Mouse (Mus musculus): ENCODE results near the gene Ccdc142. TPM values are rescaled to one million over a fixed set of nuclear protein-coding genes. Genes with fewer than 3 reads are reported as not detected.

Gene Ccdc142
- polyA plus RNA-seq, 2 experiments, result 0.23 to 1.1 TPM

DNA sequence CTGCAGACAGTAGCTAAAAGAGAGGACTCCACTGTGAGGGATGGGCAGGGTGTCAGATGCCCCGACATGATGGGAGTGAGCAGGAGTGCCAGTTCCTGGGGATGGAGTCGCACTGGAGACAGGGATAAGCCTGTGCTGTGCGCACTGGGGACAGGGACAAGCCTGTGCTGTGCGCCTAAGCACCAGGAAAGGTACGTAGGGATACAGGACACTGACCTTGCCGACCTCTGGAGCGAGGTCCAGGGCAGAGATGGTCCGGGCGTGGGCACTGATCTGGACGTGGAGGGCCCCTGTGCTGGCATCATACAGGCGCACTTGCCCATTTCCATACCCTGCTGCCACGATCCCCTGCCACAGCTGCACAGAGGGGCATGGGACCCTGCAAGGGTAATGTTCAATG, 51.6 kb downstream of the Ccdc142 start:
- Histone ChIP-seq H3K27ac (no peak overlapping the region), H3K4me3 (ENCODE audit: insufficient read depth in 1 of 2, low read depth in 2 of 2, low read length in 2 of 2) (no peak overlapping the region), H3K27me3 (ENCODE audit: control insufficient read depth, insufficient read depth, low read length) (peaks cover 14% of the 10 kb centered on the region), H3K9ac (replicated peaks) (no peak overlapping the region), H3K36me3 (replicated peaks; ENCODE audit: control insufficient read depth, insufficient read depth, low read depth) (no peaks in the 10 kb centered on the region), H3K4me1 (replicated peaks; ENCODE audit: control insufficient read depth in 2 of 2, insufficient read depth in 2 of 2, low read length in 1 of 2) (no peaks in the 10 kb centered on the region), H3K9me3 (ENCODE audit: control insufficient read depth, low read length) (no peaks in the 10 kb centered on the region), H3K4me2 (ENCODE audit: low read depth) (no peak overlapping the region)
- DNase-seq (ENCODE audit: low read depth in 3 of 3, low spot score in 3 of 3) (no peak), ATAC-seq (ENCODE audit: insufficient read depth) (no peak)
- 69% methylated on average over 12 of the region's 12 CpGs for WGBS (ENCODE audit: insufficient replicate concordance)
- TF ChIP-seq EP300 (IDR thresholded peaks at IDR 0.05; ENCODE audit: low read depth) (no peak), CTCF (IDR thresholded peaks at IDR 0.05; ENCODE audit: low read depth) (no peak)

DNA sequence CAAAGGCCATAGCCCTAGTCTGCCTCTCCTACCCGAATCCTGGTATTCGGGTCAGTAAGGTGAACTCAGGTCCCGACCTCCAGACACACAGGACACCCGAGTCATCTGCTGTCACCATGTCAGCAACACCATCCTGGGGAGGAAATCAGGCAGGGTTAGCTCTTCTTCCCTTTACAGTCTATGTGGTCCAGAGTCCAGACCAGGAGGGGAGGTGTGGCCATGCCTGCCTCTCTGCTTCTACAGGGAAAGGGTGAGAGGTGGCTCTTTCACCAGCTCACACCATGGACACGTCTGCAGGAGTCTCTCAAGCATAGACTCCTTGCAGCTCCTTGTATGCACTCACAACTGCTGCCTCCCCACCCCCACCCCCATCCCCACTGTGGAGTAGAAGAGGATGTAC, 52.1 kb downstream of the Ccdc142 start:
- Histone ChIP-seq H3K4me1 (replicated peaks; ENCODE audit: control insufficient read depth in 2 of 2, insufficient read depth in 2 of 2, low read length in 1 of 2) (no peaks in the 10 kb centered on the region), H3K9me3 (ENCODE audit: control insufficient read depth, low read length) (no peaks in the 10 kb centered on the region), H3K4me2 (ENCODE audit: low read depth) (no peak overlapping the region), H3K27ac (no peak overlapping the region), H3K27me3 (ENCODE audit: control insufficient read depth, insufficient read depth, low read length) (peaks cover 14% of the 10 kb centered on the region), H3K9ac (replicated peaks) (no peak overlapping the region), H3K4me3 (ENCODE audit: insufficient read depth in 1 of 2, low read depth in 2 of 2, low read length in 2 of 2) (no peak overlapping the region), H3K36me3 (replicated peaks; ENCODE audit: control insufficient read depth, insufficient read depth, low read depth) (no peaks in the 10 kb centered on the region)
- ATAC-seq (ENCODE audit: insufficient read depth), result 0 out of 2 replicates have a peak, but pooled peaks have one; percentile 16
- TF ChIP-seq EP300 (IDR thresholded peaks at IDR 0.05; ENCODE audit: low read depth), result no peak
- no peak for TF ChIP-seq CTCF (IDR thresholded peaks at IDR 0.05; ENCODE audit: low read depth)
- no peak for DNase-seq (ENCODE audit: low read depth in 3 of 3, low spot score in 3 of 3)
- 55% methylated on average over 5 of the region's 5 CpGs for WGBS (ENCODE audit: insufficient replicate concordance)

- Histone ChIP-seq H3K9ac (replicated peaks) (no peak overlapping the region; the same call in 1 of the 2 replicates), H3K9me3 (ENCODE audit: control insufficient read depth, low read length) (no peaks in the 10 kb centered on the region), H3K27me3 (ENCODE audit: control insufficient read depth, insufficient read depth, low read length) (peaks cover 23% of the 10 kb centered on the region), H3K4me1 (replicated peaks; ENCODE audit: control insufficient read depth in 2 of 2, insufficient read depth in 2 of 2, low read length in 1 of 2) (no peaks in the 10 kb centered on the region), H3K4me3 (ENCODE audit: insufficient read depth in 1 of 2, low read depth in 2 of 2, low read length in 2 of 2) (peak overlapping the region; percentile 46 to 53), H3K4me2 (ENCODE audit: low read depth) (peak overlapping the region; percentile 80), H3K27ac (no peak overlapping the region), H3K36me3 (replicated peaks; ENCODE audit: control insufficient read depth, insufficient read depth, low read depth) (no peaks in the 10 kb centered on the region)
- DNase-seq (ENCODE audit: low read depth in 3 of 3, low spot score in 3 of 3), result no peak
- ATAC-seq (ENCODE audit: insufficient read depth), result 0 out of 2 replicates have a peak, but pooled peaks have one; percentile 7
- WGBS (ENCODE audit: insufficient replicate concordance), result 10% methylated on average over 23 of the region's 23 CpGs
- TF ChIP-seq EP300 (IDR thresholded peaks at IDR 0.05; ENCODE audit: low read depth) (no peak), CTCF (IDR thresholded peaks at IDR 0.05; ENCODE audit: low read depth) (no peak)
Observed at GRCm38 (mm10) chr6:83155552-83156238, 54.3 kb downstream of the Ccdc142 start.

GRCm38 (mm10) chr6:83156259-83156684, 54.9 kb downstream of the Ccdc142 start, which contains the start of the genes Wdr54 and 1700003E16Rik:
Gene Wdr54, minus strand, starts transcription at chr6:83156397.
Gene 1700003E16Rik, plus strand, starts transcription at chr6:83156404.
- Histone ChIP-seq H3K9ac (replicated peaks) (no peak within 1 kb of the TSS; the same call in 1 of the 2 replicates), H3K27ac (no peak within 1 kb of the TSS), H3K36me3 (replicated peaks; ENCODE audit: control insufficient read depth, insufficient read depth, low read depth) (no peaks in the 10 kb centered on the region), H3K27me3 (ENCODE audit: control insufficient read depth, insufficient read depth, low read length) (peaks cover 29% of the 10 kb centered on the region), H3K9me3 (ENCODE audit: control insufficient read depth, low read length) (no peaks in the 10 kb centered on the region), H3K4me1 (replicated peaks; ENCODE audit: control insufficient read depth in 2 of 2, insufficient read depth in 2 of 2, low read length in 1 of 2) (no peaks in the 10 kb centered on the region), H3K4me3 (ENCODE audit: insufficient read depth in 1 of 2, low read depth in 2 of 2, low read length in 2 of 2) (peak within 1 kb of the TSS; percentile 46 to 53), H3K4me2 (ENCODE audit: low read depth) (peak within 1 kb of the TSS; percentile 80)
- 3% methylated on average over 32 of the region's 32 CpGs for WGBS (ENCODE audit: insufficient replicate concordance)
- TF ChIP-seq CTCF (IDR thresholded peaks at IDR 0.05; ENCODE audit: low read depth), result no peak
- TF ChIP-seq EP300 (IDR thresholded peaks at IDR 0.05; ENCODE audit: low read depth), result no peak
- ATAC-seq (ENCODE audit: insufficient read depth) (0 out of 2 replicates have a peak, but pooled peaks have one; percentile 42), DNase-seq (ENCODE audit: low read depth in 3 of 3, low spot score in 3 of 3) (no peak)

MicroRNAs within 50 kb of the gene (microRNA counts, 519-probe panel; counts per million panel counts)
- 69.9 counts per million for microRNA mmu-miR-3470a+mmu-miR-3470b

Small RNA genes lying within 50 kb of the gene (microRNA-seq; reads per million reads assigned to microRNA genes)
- gene Mir3470a, result not detected

Other genes starting within 250 kb of the Ccdc142 start
- 0.03 and 0.04 TPM in 2 replicates for gene Sema4f, start 161.8 kb upstream of the Ccdc142 start, polyA plus RNA-seq (2012; rRNA removed)
- not detected in 2 replicates for gene Sema4f, start 161.8 kb upstream of the Ccdc142 start, polyA plus RNA-seq (2014; fragmentation: Nextera tagmentation; extraction: Ambion mirVana)
- 7.7 and 9.4 TPM in 2 replicates for gene M1ap, start 154.7 kb upstream of the Ccdc142 start, polyA plus RNA-seq (2012; rRNA removed)
- 14.4 and 15.0 TPM in 2 replicates for gene M1ap, start 154.7 kb upstream of the Ccdc142 start, polyA plus RNA-seq (2014; fragmentation: Nextera tagmentation; extraction: Ambion mirVana)
- 13.9 and 14.9 TPM in 2 replicates for gene Dok1, start 68.1 kb upstream of the Ccdc142 start, polyA plus RNA-seq (2012; rRNA removed)
- gene Dok1, start 68.1 kb upstream of the Ccdc142 start, polyA plus RNA-seq (2014; fragmentation: Nextera tagmentation; extraction: Ambion mirVana), result 12.7 and 15.7 TPM in 2 replicates
- 0.92 and 1.6 TPM in 2 replicates for gene Loxl3, start 67.4 kb upstream of the Ccdc142 start, polyA plus RNA-seq (2012; rRNA removed)
- gene Loxl3, start 67.4 kb upstream of the Ccdc142 start, polyA plus RNA-seq (2014; fragmentation: Nextera tagmentation; extraction: Ambion mirVana), result 1.1 TPM in 2 replicates
- gene Aup1, start 47.1 kb upstream of the Ccdc142 start, polyA plus RNA-seq (2012; rRNA removed), result 172 and 269 TPM in 2 replicates
- gene Aup1, start 47.1 kb upstream of the Ccdc142 start, polyA plus RNA-seq (2014; fragmentation: Nextera tagmentation; extraction: Ambion mirVana), result 128 and 136 TPM in 2 replicates
- gene Htra2, start 46.3 kb upstream of the Ccdc142 start, polyA plus RNA-seq (2012; rRNA removed), result 75.7 and 80.9 TPM in 2 replicates
- gene Htra2, start 46.3 kb upstream of the Ccdc142 start, polyA plus RNA-seq (2014; fragmentation: Nextera tagmentation; extraction: Ambion mirVana), result 54.3 and 54.9 TPM in 2 replicates
- 7.7 and 7.8 TPM in 2 replicates for gene Dqx1, start 43.8 kb upstream of the Ccdc142 start, polyA plus RNA-seq (2012; rRNA removed)
- 2.9 and 3.1 TPM in 2 replicates for gene Dqx1, start 43.8 kb upstream of the Ccdc142 start, polyA plus RNA-seq (2014; fragmentation: Nextera tagmentation; extraction: Ambion mirVana)
- gene Tlx2, start 31.3 kb upstream of the Ccdc142 start, polyA plus RNA-seq (2012; rRNA removed), result 0.05 TPM in 1 of 2 replicates, not detected in the other
- gene Tlx2, start 31.3 kb upstream of the Ccdc142 start, polyA plus RNA-seq (2014; fragmentation: Nextera tagmentation; extraction: Ambion mirVana), result not detected in 2 replicates
- 16.5 and 21.0 TPM in 2 replicates for gene Pcgf1, start 23.7 kb upstream of the Ccdc142 start, polyA plus RNA-seq (2012; rRNA removed)
- 15.0 and 19.7 TPM in 2 replicates for gene Pcgf1, start 23.7 kb upstream of the Ccdc142 start, polyA plus RNA-seq (2014; fragmentation: Nextera tagmentation; extraction: Ambion mirVana)
- gene Lbx2, start 15.2 kb upstream of the Ccdc142 start, polyA plus RNA-seq (2012; rRNA removed), result 0.27 and 0.46 TPM in 2 replicates
- gene Lbx2, start 15.2 kb upstream of the Ccdc142 start, polyA plus RNA-seq (2014; fragmentation: Nextera tagmentation; extraction: Ambion mirVana), result 0.35 TPM in 1 of 2 replicates, not detected in the other
- gene Gm42688, start within 50 bp of the Ccdc142 start, polyA plus RNA-seq (2012; rRNA removed), result 2.2 and 2.4 TPM in 2 replicates
- gene Gm42688, start within 50 bp of the Ccdc142 start, polyA plus RNA-seq (2014; fragmentation: Nextera tagmentation; extraction: Ambion mirVana), result 0.76 and 0.86 TPM in 2 replicates
- 41.1 and 56.6 TPM in 2 replicates for gene Mrpl53, start 7.4 kb downstream of the Ccdc142 start, polyA plus RNA-seq (2012; rRNA removed)
- gene Mrpl53, start 7.4 kb downstream of the Ccdc142 start, polyA plus RNA-seq (2014; fragmentation: Nextera tagmentation; extraction: Ambion mirVana), result 87.1 and 87.4 TPM in 2 replicates
- 33.9 and 36.9 TPM in 2 replicates for gene Mogs, start 13.9 kb downstream of the Ccdc142 start, polyA plus RNA-seq (2012; rRNA removed)
- gene Mogs, start 13.9 kb downstream of the Ccdc142 start, polyA plus RNA-seq (2014; fragmentation: Nextera tagmentation; extraction: Ambion mirVana), result 28.2 and 32.4 TPM in 2 replicates
- 27.7 and 33.6 TPM in 2 replicates for gene Wbp1, start 20.0 kb downstream of the Ccdc142 start, polyA plus RNA-seq (2012; rRNA removed)
- 22.0 and 27.1 TPM in 2 replicates for gene Wbp1, start 20.0 kb downstream of the Ccdc142 start, polyA plus RNA-seq (2014; fragmentation: Nextera tagmentation; extraction: Ambion mirVana)
- 9.4 and 11.6 TPM in 2 replicates for gene Ino80b, start 23.8 kb downstream of the Ccdc142 start, polyA plus RNA-seq (2012; rRNA removed)
- 4.4 and 5.2 TPM in 2 replicates for gene Ino80b, start 23.8 kb downstream of the Ccdc142 start, polyA plus RNA-seq (2014; fragmentation: Nextera tagmentation; extraction: Ambion mirVana)
- 11.1 TPM in 2 replicates for gene Rtkn, start 33.9 kb downstream of the Ccdc142 start, polyA plus RNA-seq (2012; rRNA removed)
- gene Rtkn, start 33.9 kb downstream of the Ccdc142 start, polyA plus RNA-seq (2014; fragmentation: Nextera tagmentation; extraction: Ambion mirVana), result 5.3 and 5.5 TPM in 2 replicates
- 0.15 and 0.44 TPM in 2 replicates for gene Wdr54, start 54.8 kb downstream of the Ccdc142 start, polyA plus RNA-seq (2012; rRNA removed)
- gene Wdr54, start 54.8 kb downstream of the Ccdc142 start, polyA plus RNA-seq (2014; fragmentation: Nextera tagmentation; extraction: Ambion mirVana), result 0.32 and 0.35 TPM in 2 replicates
- gene 1700003E16Rik, start 54.8 kb downstream of the Ccdc142 start, polyA plus RNA-seq (2012; rRNA removed), result not detected in 2 replicates
- gene 1700003E16Rik, start 54.8 kb downstream of the Ccdc142 start, polyA plus RNA-seq (2014; fragmentation: Nextera tagmentation; extraction: Ambion mirVana), result 0.06 and 0.15 TPM in 2 replicates
- gene Dctn1, start 64.3 kb downstream of the Ccdc142 start, polyA plus RNA-seq (2012; rRNA removed), result 16.9 and 21.1 TPM in 2 replicates
- 22.5 and 24.0 TPM in 2 replicates for gene Dctn1, start 64.3 kb downstream of the Ccdc142 start, polyA plus RNA-seq (2014; fragmentation: Nextera tagmentation; extraction: Ambion mirVana)
- gene Slc4a5, start 118.2 kb downstream of the Ccdc142 start, polyA plus RNA-seq (2012; rRNA removed), result 1.1 and 1.4 TPM in 2 replicates
- 0.52 and 0.73 TPM in 2 replicates for gene Slc4a5, start 118.2 kb downstream of the Ccdc142 start, polyA plus RNA-seq (2014; fragmentation: Nextera tagmentation; extraction: Ambion mirVana)
- 28.5 and 44.4 TPM in 2 replicates for gene Mthfd2, start 224.3 kb downstream of the Ccdc142 start, polyA plus RNA-seq (2012; rRNA removed)
- 66.0 and 67.7 TPM in 2 replicates for gene Mthfd2, start 224.3 kb downstream of the Ccdc142 start, polyA plus RNA-seq (2014; fragmentation: Nextera tagmentation; extraction: Ambion mirVana)
- gene Mob1a, start 224.4 kb downstream of the Ccdc142 start, polyA plus RNA-seq (2012; rRNA removed), result 19.0 and 25.2 TPM in 2 replicates
- 39.4 and 43.3 TPM in 2 replicates for gene Mob1a, start 224.4 kb downstream of the Ccdc142 start, polyA plus RNA-seq (2014; fragmentation: Nextera tagmentation; extraction: Ambion mirVana)
- gene Bola3, start 247.5 kb downstream of the Ccdc142 start, polyA plus RNA-seq (2012; rRNA removed), result 28.8 and 92.1 TPM in 2 replicates
- 342 and 357 TPM in 2 replicates for gene Bola3, start 247.5 kb downstream of the Ccdc142 start, polyA plus RNA-seq (2014; fragmentation: Nextera tagmentation; extraction: Ambion mirVana)